Mouse (Mus musculus): Measurements from ENCODE around the gene Ralgds. TPM values are rescaled to one million over a fixed set of nuclear protein-coding genes. Genes with fewer than 3 reads are reported as not detected.
A peak's percentile ranks its signal among the peaks of the same experiment; 100 is the strongest.

Ralgds gene
- total and polyA plus RNA-seq, 3 experiments: 4.1 to 11.4 (median 6.6) TPM

GRCm38 (mm10) chr2:28563830-28564229 lies 50.9 kb downstream of the Ralgds start:
- in situ Hi-C loops (cut with MboI; ENCODE audit: low pct_ligation_motif_present, low pct_unique_long_range_greater_than_20kb, low sequenced_read_pairs): no loop called here
- H3K4me3 ChIP-seq (replicated peaks in 1 of 3; ENCODE audit: low read depth in 2 of 3, low read length in 2 of 3, poor library complexity in 1 of 3): no peak overlapping the region
- H3K9ac ChIP-seq (ENCODE audit: insufficient read depth, low read depth): no peak overlapping the region
- peaks cover 32 to 45% of the 10 kb centered on the region in 2 experiments for H3K36me3 ChIP-seq (replicated peaks in 1 of 2; ENCODE audit: control insufficient read depth in 1 of 2, insufficient read depth in 1 of 2, low read length in 1 of 2)
- H3K27me3 ChIP-seq (replicated peaks): no peaks in the 10 kb centered on the region
- dilution Hi-C loops (cut with MboI; ENCODE audit: extremely low pct_ligation_motif_present, extremely low pct_unique_long_range_greater_than_20kb, low sequenced_read_pairs): no loop called here
- no peaks in the 10 kb centered on the region for H3K9me3 ChIP-seq (replicated peaks; ENCODE audit: low read length)
- H3K79me2 ChIP-seq (replicated peaks; ENCODE audit: control insufficient read depth, extremely low read depth, insufficient read depth, poor library complexity, severe bottlenecking): no peaks in the 10 kb centered on the region
- H3K4me1 ChIP-seq (ENCODE audit: control insufficient read depth in 1 of 2, insufficient read depth in 2 of 2): no peaks in the 10 kb centered on the region
- TF ChIP-seq ELF1 (IDR thresholded peaks at IDR 0.05; ENCODE audit: low read depth, low read length) (no peak), TCF12 (IDR thresholded peaks at IDR 0.05; ENCODE audit: low read depth, low read length) (no peak), IRF4 (IDR thresholded peaks at IDR 0.05; ENCODE audit: low read depth, low read length) (no peak), E2F4 (IDR thresholded peaks at IDR 0.05; ENCODE audit: insufficient replicate concordance, low read depth, low read length) (no peak)
- DNase-seq (ENCODE audit: extremely low read depth): no peak
- no peak overlapping the region for H3K27ac ChIP-seq (ENCODE audit: insufficient read depth, low read depth)
- no peak overlapping the region for H3K4me2 ChIP-seq (ENCODE audit: insufficient read depth, low read depth, poor library complexity, severe bottlenecking)

GRCm38 (mm10) chr2:28564380-28564779 lies 51.5 kb downstream of the Ralgds start:
- Histone ChIP-seq H3K79me2 (replicated peaks; ENCODE audit: control insufficient read depth, extremely low read depth, insufficient read depth, poor library complexity, severe bottlenecking) (no peaks in the 10 kb centered on the region), H3K4me3 (replicated peaks in 1 of 3; ENCODE audit: low read depth in 2 of 3, low read length in 2 of 3, poor library complexity in 1 of 3) (no peak overlapping the region), H3K9me3 (replicated peaks; ENCODE audit: low read length) (no peaks in the 10 kb centered on the region), H3K36me3 (replicated peaks in 1 of 2; ENCODE audit: control insufficient read depth in 1 of 2, insufficient read depth in 1 of 2, low read length in 1 of 2) (peaks cover 38 to 51% of the 10 kb centered on the region in 2 experiments), H3K4me1 (ENCODE audit: control insufficient read depth in 1 of 2, insufficient read depth in 2 of 2) (no peaks in the 10 kb centered on the region), H3K4me2 (ENCODE audit: insufficient read depth, low read depth, poor library complexity, severe bottlenecking) (no peak overlapping the region), H3K27ac (ENCODE audit: insufficient read depth, low read depth) (no peak overlapping the region), H3K27me3 (replicated peaks) (no peaks in the 10 kb centered on the region), H3K9ac (ENCODE audit: insufficient read depth, low read depth) (no peak overlapping the region)
- in situ Hi-C loops (cut with MboI; ENCODE audit: low pct_ligation_motif_present, low pct_unique_long_range_greater_than_20kb, low sequenced_read_pairs) (no loop called here), dilution Hi-C loops (cut with MboI; ENCODE audit: extremely low pct_ligation_motif_present, extremely low pct_unique_long_range_greater_than_20kb, low sequenced_read_pairs) (no loop called here)
- TF ChIP-seq RAD21 (IDR thresholded peaks at IDR 0.05; ENCODE audit: low read depth, low read length) (no peak), SMC3 (IDR thresholded peaks at IDR 0.05; ENCODE audit: low read depth, low read length) (no peak), ZKSCAN1 (IDR thresholded peaks at IDR 0.05; ENCODE audit: borderline replicate concordance, low read depth, low read length) (peak; percentile 41), TCF12 (IDR thresholded peaks at IDR 0.05; ENCODE audit: low read depth, low read length) (no peak)
- DNase-seq (ENCODE audit: extremely low read depth): no peak

- Histone ChIP-seq H3K4me1 (ENCODE audit: control insufficient read depth in 1 of 2, insufficient read depth in 2 of 2) (no peaks in the 10 kb centered on the region), H3K27me3 (replicated peaks) (no peaks in the 10 kb centered on the region), H3K4me3 (replicated peaks in 1 of 3; ENCODE audit: low read depth in 2 of 3, low read length in 2 of 3, poor library complexity in 1 of 3) (no peak overlapping the region), H3K9me3 (replicated peaks; ENCODE audit: low read length) (no peaks in the 10 kb centered on the region), H3K9ac (ENCODE audit: insufficient read depth, low read depth) (no peak overlapping the region), H3K79me2 (replicated peaks; ENCODE audit: control insufficient read depth, extremely low read depth, insufficient read depth, poor library complexity, severe bottlenecking) (no peaks in the 10 kb centered on the region), H3K27ac (ENCODE audit: insufficient read depth, low read depth) (no peak overlapping the region), H3K36me3 (replicated peaks in 1 of 2; ENCODE audit: control insufficient read depth in 1 of 2, insufficient read depth in 1 of 2, low read length in 1 of 2) (peaks cover 53 to 71% of the 10 kb centered on the region in 2 experiments), H3K4me2 (ENCODE audit: insufficient read depth, low read depth, poor library complexity, severe bottlenecking) (no peak overlapping the region)
- in situ Hi-C loops (cut with MboI; ENCODE audit: low pct_ligation_motif_present, low pct_unique_long_range_greater_than_20kb, low sequenced_read_pairs) (no loop called here), dilution Hi-C loops (cut with MboI; ENCODE audit: extremely low pct_ligation_motif_present, extremely low pct_unique_long_range_greater_than_20kb, low sequenced_read_pairs) (no loop called here)
- TF ChIP-seq ZNF384 (IDR thresholded peaks at IDR 0.05; ENCODE audit: low read depth, low read length) (no peak), NRF1 (IDR thresholded peaks at IDR 0.05; ENCODE audit: low read depth, low read length) (no peak), CHD2 (IDR thresholded peaks at IDR 0.05; ENCODE audit: low read length) (no peak), USF2 (conservative IDR thresholded peaks at IDR 0.05; ENCODE audit: low read depth, low read length) (no peak), TBP (conservative IDR thresholded peaks at IDR 0.05; ENCODE audit: low read depth, low read length) (no peak), RAD21 (IDR thresholded peaks at IDR 0.05; ENCODE audit: low read depth, low read length) (no peak), NELFE (IDR thresholded peaks at IDR 0.05; ENCODE audit: low read depth, low read length) (no peak), ETS1 (conservative IDR thresholded peaks at IDR 0.05; ENCODE audit: low read depth, low read length) (no peak), RCOR1 (conservative IDR thresholded peaks at IDR 0.05; ENCODE audit: low read depth, low read length) (no peak), MYC (IDR thresholded peaks at IDR 0.05; ENCODE audit: low read depth, low read length) (no peak), HCFC1 (IDR thresholded peaks at IDR 0.05; ENCODE audit: low read depth, low read length) (no peak), ZKSCAN1 (IDR thresholded peaks at IDR 0.05; ENCODE audit: borderline replicate concordance, low read depth, low read length) (no peak), ZC3H11A (IDR thresholded peaks at IDR 0.05; ENCODE audit: low read depth, low read length) (no peak)
- no peak for DNase-seq (ENCODE audit: extremely low read depth)
Measured at GRCm38 (mm10) chr2:28566545-28566944, 53.6 kb downstream of the Ralgds start.

Measured in CH12.LX (cell line).